Mouse (Mus musculus) cerebellum, adult 18-20 months (tissue): ENCODE measurements around the gene Smok2a.
"Not testable (repeated sequence)": the region's sequence is repeated elsewhere in the genome, so short reads cannot be mapped to it uniquely, and the experiment has no call there.

Experiments used
- DNase-seq, 2 experiments: peaks; one replicate each; pipeline ENCODE4 v3.0.0; 2021

Gene Smok2a

GRCm38 (mm10) chr17:13215595-13215994, 5.4 kb upstream of the Smok2a start:
- DNase-seq, result no peak

GRCm38 (mm10) chr17:13221921-13222320, 933 bp downstream of the Smok2a start:
- DNase-seq, result not testable (repeated sequence)

DNA sequence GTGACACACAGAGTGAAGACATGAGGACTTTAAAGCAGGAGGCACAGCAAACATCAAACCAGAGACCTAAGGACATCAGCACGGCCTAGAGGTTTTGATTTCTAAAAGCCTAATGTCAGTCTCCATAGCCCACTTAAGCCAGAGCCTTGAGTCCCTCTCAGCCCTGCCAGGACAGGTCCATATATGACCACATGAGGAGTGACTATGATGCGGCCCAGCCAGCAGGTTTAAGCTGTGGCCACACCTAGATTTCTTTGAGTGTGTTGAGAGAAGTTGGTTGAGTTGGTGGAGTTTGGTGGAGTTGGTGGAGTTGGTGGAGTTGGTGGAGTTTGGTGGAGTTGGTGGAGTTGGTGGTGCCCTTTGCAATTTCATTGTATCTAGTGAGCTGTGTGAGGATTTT, 9.0 kb downstream of the Smok2a start, which contains the start of gene Smok2b:
TSS of gene Smok2b (plus strand) at position 301 of the 400 bp plus-strand sequence.
- DNase-seq, result not testable (repeated sequence)

- DNase-seq, result not testable (repeated sequence)
Observed at GRCm38 (mm10) chr17:13239461-13239860, 18.5 kb downstream of the Smok2a start.

DNA sequence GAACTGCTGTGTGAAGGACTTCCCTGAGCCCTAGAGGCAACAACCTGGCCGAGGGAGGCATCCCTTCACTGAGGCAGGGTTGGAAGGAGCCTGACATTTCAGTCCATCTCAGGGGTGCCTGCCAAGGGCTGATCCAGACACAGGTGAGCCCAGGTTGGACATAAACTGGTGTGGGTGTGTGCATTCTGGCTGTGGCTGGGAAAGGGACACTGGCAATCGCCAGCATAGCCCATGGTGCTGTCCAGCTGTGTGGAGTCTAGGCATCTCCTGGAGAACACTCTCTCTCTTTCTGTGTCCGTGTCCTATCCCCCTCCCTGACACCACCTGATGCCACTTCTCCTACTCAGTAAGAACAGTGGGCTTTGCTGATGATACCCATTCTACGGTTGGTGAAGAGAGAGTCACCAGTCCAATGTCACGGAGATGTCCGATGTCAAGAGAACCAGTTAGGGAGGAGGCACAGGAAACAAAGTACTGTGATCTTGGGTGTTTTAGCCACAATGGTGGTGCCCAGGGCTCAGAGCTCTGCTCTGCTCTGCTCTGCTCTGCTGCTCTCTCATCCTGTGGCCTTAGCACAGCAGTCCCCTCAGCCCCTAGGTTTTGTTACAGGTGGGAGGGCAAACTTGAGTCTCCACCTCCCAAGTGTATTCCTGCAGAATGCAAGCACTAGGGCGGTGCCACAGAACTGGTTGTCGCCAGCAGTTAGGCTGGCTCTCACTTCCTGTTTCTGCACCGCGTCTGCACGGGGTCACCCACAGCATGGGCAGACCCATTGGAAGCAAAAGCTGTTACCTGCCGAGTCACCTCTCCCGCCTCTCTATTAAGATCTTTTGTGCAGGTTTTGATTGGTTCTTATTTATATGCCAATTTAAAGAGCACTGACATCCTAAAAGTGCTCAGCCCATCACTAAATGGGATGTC, 20.1 kb downstream of the Smok2a start:
- not testable (repeated sequence) for DNase-seq

- not testable (repeated sequence) for DNase-seq
Observed at GRCm38 (mm10) chr17:13254786-13255185, 33.8 kb downstream of the Smok2a start.
